Mouse (Mus musculus) liver, adult 2 months (tissue): ENCODE measurements around the gene Prex1.

Experiments
- CTCF ChIP-seq: fragments of 200-500 bp; IDR thresholded peaks from 2 replicates; pipeline ENCODE4 v1.5.1; 2011; ENCODE audit warnings: low read depth, low read length, control low read depth
- POLR2A ChIP-seq: fragments of 200-500 bp; IDR thresholded peaks from 2 replicates; pipeline ENCODE4 v1.6.1; 2011; ENCODE audit warnings: low read length, control low read depth; ENCODE audit not compliant: insufficient read depth; ENCODE audit errors: extremely low read depth

DNA sequence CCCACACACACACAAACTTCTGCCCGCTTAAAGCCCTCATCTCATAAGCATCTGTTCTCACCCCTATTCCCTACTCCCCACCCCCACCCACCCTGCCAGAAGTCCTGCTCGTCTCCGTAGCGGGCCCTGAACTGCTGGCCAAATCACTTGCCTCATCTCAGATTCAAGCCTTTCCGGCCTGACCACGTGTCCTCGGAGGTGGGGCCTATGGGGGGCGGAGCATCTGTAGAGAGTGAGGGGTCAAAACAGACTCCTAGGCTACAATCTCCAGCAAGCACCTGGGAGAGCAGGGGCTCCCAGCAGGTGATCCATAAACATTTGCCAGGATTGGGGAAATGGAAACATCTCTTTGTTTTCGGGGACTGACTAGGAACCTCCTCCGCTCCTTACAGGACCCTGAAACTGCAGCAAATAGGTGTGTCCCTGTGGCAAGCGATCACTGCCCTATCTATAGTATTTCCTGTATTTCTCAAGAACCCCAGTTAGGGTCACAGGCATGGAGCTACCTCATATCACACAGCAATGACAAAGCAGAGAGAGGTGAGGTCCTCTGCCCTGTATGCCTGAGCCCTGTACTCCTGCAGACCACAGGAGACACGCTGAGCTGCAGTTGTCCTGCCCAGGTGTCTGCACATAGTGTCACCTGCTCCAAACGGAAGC is 29.6 kb downstream of the Prex1 start:
- TF ChIP-seq CTCF (no peak), POLR2A (no peak)
